In genomic region chr13:45514832-45515422, GRCm38 (mm10) we compare ENCODE assay signal across 15 mouse cellular contexts. TPM values are rescaled to one million over a fixed set of nuclear protein-coding genes. Genes with fewer than 3 reads are reported as not detected.
DNase-seq lines count a peak whose midpoint lies in the region; ATAC-seq and TF ChIP-seq lines count a peak whose summit lies in the region.
"Had no signal": no experiment of that assay in that cellular context is flagged by ENCODE, and none has a peak within 500 bp of the region (broad histone marks: within the 10 kb centered on the region; RNA-seq: fewer than 3 reads in every experiment).

No protein-coding gene starts in this region.

- H3K4me2 ChIP-seq in kidney, embryonic 14.5 days (replicated peaks; ENCODE audit: low read depth, low read length) = no peak overlapping the region
- no peak overlapping the region for H3K4me2 ChIP-seq in stomach, embryonic 15.5 days
- H3K4me2 ChIP-seq in stomach, postnatal 0 days (replicated peaks; ENCODE audit: low read depth) = no peak overlapping the region
- no peak overlapping the region for H3K4me2 ChIP-seq in neural tube, embryonic 15.5 days
- H3K4me2 ChIP-seq: limb, embryonic 13.5 days had no signal

- intact Hi-C loops in left cerebral cortex, postnatal 25 days (cut with DNase I) = no loop called here

- TF ChIP-seq EP300 in stomach, postnatal 0 days (optimal IDR thresholded peaks at IDR 0.05) = no peak

- H3K9ac ChIP-seq in kidney, embryonic 14.5 days (ENCODE audit: low read depth, low read length) = no peak overlapping the region
- no peak overlapping the region for H3K9ac ChIP-seq in stomach, embryonic 15.5 days
- H3K9ac ChIP-seq in stomach, postnatal 0 days (ENCODE audit: low read length) = no peak overlapping the region
- no peak overlapping the region for H3K9ac ChIP-seq in neural tube, embryonic 15.5 days (replicated peaks)
- H3K9ac ChIP-seq: limb, embryonic 13.5 days had no signal

- H3K36me3 ChIP-seq in kidney, embryonic 14.5 days (ENCODE audit: control insufficient read depth, insufficient read depth, low read length) = no peaks in the 10 kb centered on the region; the same call in 1 of the 2 replicates
- 0 out of 2 replicates have a peak, but pooled peaks cover under 1% of the 10 kb centered on the region for H3K36me3 ChIP-seq in stomach, embryonic 15.5 days
- no peaks in the 10 kb centered on the region for H3K36me3 ChIP-seq in stomach, postnatal 0 days (ENCODE audit: control insufficient read depth, insufficient read depth, low read length)
- no peaks in the 10 kb centered on the region for H3K36me3 ChIP-seq in neural tube, embryonic 15.5 days
- H3K36me3 ChIP-seq: limb, embryonic 13.5 days had no signal

- peaks cover 39% of the 10 kb centered on the region for H3K4me1 ChIP-seq in kidney, embryonic 14.5 days (ENCODE audit: control insufficient read depth, insufficient read depth, low read length)
- peaks cover 37% of the 10 kb centered on the region for H3K4me1 ChIP-seq in stomach, embryonic 15.5 days
- peaks cover 6% of the 10 kb centered on the region; the same call in 1 of the 2 replicates for H3K4me1 ChIP-seq in stomach, postnatal 0 days (replicated peaks; ENCODE audit: control insufficient read depth, insufficient read depth)
- H3K4me1 ChIP-seq in neural tube, embryonic 15.5 days = peaks cover 43% of the 10 kb centered on the region

- peak; percentile 82 for DNase-seq in heart, adult 11 months
- no peak for DNase-seq in heart, postnatal 4 days
- DNase-seq in kidney, adult 9 months = no peak
- DNase-seq in stomach, postnatal 0 days (ENCODE audit: low spot score) = no peak
- no peak for DNase-seq in left cerebral cortex, postnatal 25 days (ENCODE audit: low spot score in 2 of 2)
- DNase-seq: adrenal gland, adult 2 months; cerebellum, adult 18-20 months; layer of hippocampus, adult 9-11 months; right cerebral cortex, adult 18-20 months had no signal

- no peaks in the 10 kb centered on the region for H3K9me3 ChIP-seq in kidney, embryonic 14.5 days (ENCODE audit: control insufficient read depth, low read length)
- H3K9me3 ChIP-seq in stomach, embryonic 15.5 days = no peaks in the 10 kb centered on the region
- no peaks in the 10 kb centered on the region for H3K9me3 ChIP-seq in stomach, postnatal 0 days (ENCODE audit: control insufficient read depth, low read length)
- H3K9me3 ChIP-seq in neural tube, embryonic 15.5 days (replicated peaks) = no peaks in the 10 kb centered on the region
- H3K9me3 ChIP-seq: limb, embryonic 13.5 days; megakaryocyte, embryonic 14.5 days had no signal

- WGBS in kidney, embryonic 14.5 days = 32% methylated on average over 8 of the region's 8 CpGs
- 36% methylated on average over 8 of the region's 8 CpGs for WGBS in stomach, embryonic 15.5 days
- 47% methylated on average over 8 of the region's 8 CpGs for WGBS in stomach, postnatal 0 days
- 41% methylated on average over 8 of the region's 8 CpGs for WGBS in neural tube, embryonic 15.5 days

- peak overlapping the region; percentile 39; the same call in 1 of the 2 replicates for H3K27ac ChIP-seq in kidney, embryonic 14.5 days (ENCODE audit: low read depth, low read length)
- peak overlapping the region; percentile 54; the same call in 1 of the 2 replicates for H3K27ac ChIP-seq in stomach, embryonic 15.5 days
- no peak overlapping the region for H3K27ac ChIP-seq in stomach, postnatal 0 days (replicated peaks)
- 0 out of 2 replicates have a peak overlapping the region, but pooled peaks have one; percentile 15 for H3K27ac ChIP-seq in neural tube, embryonic 15.5 days (replicated peaks)
- H3K27ac ChIP-seq: limb, embryonic 13.5 days had no signal

- no peak for ATAC-seq in kidney, embryonic 14.5 days (ENCODE audit: low FRiP score, low TSS enrichment)
- ATAC-seq in stomach, embryonic 15.5 days (ENCODE audit: insufficient read depth, low FRiP score, low read depth) = no peak
- ATAC-seq in stomach, postnatal 0 days (ENCODE audit: low FRiP score, low TSS enrichment) = no peak
- ATAC-seq in neural tube, embryonic 15.5 days (ENCODE audit: low FRiP score) = no peak
- ATAC-seq: Patski had no signal

- no peak for TF ChIP-seq CTCF in stomach, postnatal 0 days (IDR thresholded peaks at IDR 0.05; ENCODE audit: low read depth)

- H3K27me3 ChIP-seq in kidney, embryonic 14.5 days (ENCODE audit: control insufficient read depth, insufficient read depth, low read length) = no peaks in the 10 kb centered on the region
- no peaks in the 10 kb centered on the region for H3K27me3 ChIP-seq in stomach, embryonic 15.5 days (replicated peaks)
- H3K27me3 ChIP-seq in stomach, postnatal 0 days (ENCODE audit: control insufficient read depth, insufficient read depth, low read length) = no peaks in the 10 kb centered on the region
- H3K27me3 ChIP-seq in neural tube, embryonic 15.5 days (replicated peaks) = no peaks in the 10 kb centered on the region
- H3K27me3 ChIP-seq: limb, embryonic 13.5 days; megakaryocyte, embryonic 14.5 days; Patski had no signal

- H3K4me3 ChIP-seq in kidney, embryonic 14.5 days (ENCODE audit: low read length) = no peak overlapping the region
- H3K4me3 ChIP-seq in stomach, embryonic 15.5 days (replicated peaks) = no peak overlapping the region
- H3K4me3 ChIP-seq in stomach, postnatal 0 days (ENCODE audit: low read depth, low read length) = no peak overlapping the region
- H3K4me3 ChIP-seq in neural tube, embryonic 15.5 days (replicated peaks) = no peak overlapping the region
- H3K4me3 ChIP-seq: limb, embryonic 13.5 days; megakaryocyte, embryonic 14.5 days had no signal

RNA-seq across cellular contexts. Expression of gene Gmpr, which starts 7.7 kb away (rescaled TPM):
- 100 to 1,000 TPM; 161 to 187 TPM for total RNA-seq in heart, postnatal 4 days (2021)
- polyA plus RNA-seq in kidney, embryonic 14.5 days (2014; fragmentation: Nextera tagmentation; extraction: Ambion mirVana) = 38.7 and 48.9 TPM in 2 replicates
- polyA plus RNA-seq in stomach, embryonic 15.5 days (2015; fragmentation: Nextera tagmentation; extraction: Ambion mirVana) = 35.2 and 50.5 TPM in 2 replicates
- 38.7 and 40.3 TPM in 2 replicates for polyA plus RNA-seq in stomach, postnatal 0 days (2015; fragmentation: Nextera tagmentation; extraction: Ambion mirVana)
- 49.8 and 64.3 TPM in 2 replicates for polyA plus RNA-seq in neural tube, embryonic 15.5 days (2015; fragmentation: Nextera tagmentation; extraction: Ambion mirVana)
- 10 to 100 TPM; 41.8 to 47.4 TPM for total RNA-seq in left cerebral cortex, postnatal 25 days (2021)
